ENCODE assay signal across 8 mouse cellular contexts in genomic region chr16:36821474-36821873, GRCm38 (mm10). TPM values are rescaled to one million over a fixed set of nuclear protein-coding genes. Genes with fewer than 3 reads are reported as not detected.
A peak's percentile ranks its signal among the peaks of the same experiment; 100 is the strongest.
DNase-seq lines count a peak whose midpoint lies in the region; ATAC-seq and TF ChIP-seq lines count a peak whose summit lies in the region.

No protein-coding gene starts in this region.

- no peaks in the 10 kb centered on the region for H3K36me3 ChIP-seq in kidney, postnatal 0 days (ENCODE audit: insufficient read depth, low read length)
- no peaks in the 10 kb centered on the region for H3K36me3 ChIP-seq in limb, embryonic 14.5 days (ENCODE audit: control insufficient read depth, insufficient read depth, low read length)
- H3K36me3 ChIP-seq in stomach, embryonic 16.5 days (ENCODE audit: control insufficient read depth, insufficient read depth, low read length), result no peaks in the 10 kb centered on the region
- no peaks in the 10 kb centered on the region for H3K36me3 ChIP-seq in forebrain, postnatal 0 days (ENCODE audit: insufficient read depth)

- no peak overlapping the region for H3K4me2 ChIP-seq in kidney, postnatal 0 days (ENCODE audit: low read length)
- no peak overlapping the region for H3K4me2 ChIP-seq in limb, embryonic 14.5 days (replicated peaks; ENCODE audit: low read depth, low read length, severe bottlenecking)
- no peak overlapping the region for H3K4me2 ChIP-seq in stomach, embryonic 16.5 days (ENCODE audit: low read depth, low read length)
- no peak overlapping the region for H3K4me2 ChIP-seq in forebrain, postnatal 0 days (ENCODE audit: low read depth)

- TF ChIP-seq CTCF in kidney, postnatal 0 days (IDR thresholded peaks at IDR 0.05; ENCODE audit: low read depth), result no peak
- TF ChIP-seq CTCF in forebrain, postnatal 0 days (IDR thresholded peaks at IDR 0.05; ENCODE audit: low read depth), result no peak

- TF ChIP-seq POLR2A in limb, embryonic 14.5 days (IDR thresholded peaks at IDR 0.05; ENCODE audit: borderline replicate concordance, extremely low read depth, insufficient read depth, insufficient read length), result no peak

- H3K4me3 ChIP-seq in kidney, postnatal 0 days (replicated peaks; ENCODE audit: low read depth, low read length), result no peak overlapping the region
- H3K4me3 ChIP-seq in limb, embryonic 14.5 days (replicated peaks; ENCODE audit: low read length), result no peak overlapping the region
- H3K4me3 ChIP-seq in stomach, embryonic 16.5 days (replicated peaks; ENCODE audit: low read length), result no peak overlapping the region
- no peak overlapping the region for H3K4me3 ChIP-seq in forebrain, postnatal 0 days (ENCODE audit: low read depth, low read length)

- 2% methylated on average over 3 of the region's 3 CpGs for WGBS in kidney, postnatal 0 days
- WGBS in limb, embryonic 14.5 days, result 7% methylated on average over 3 of the region's 3 CpGs
- WGBS in stomach, embryonic 16.5 days, result 3% methylated on average over 3 of the region's 3 CpGs
- WGBS in forebrain, postnatal 0 days, result 8% methylated on average over 3 of the region's 3 CpGs

- no peaks in the 10 kb centered on the region for H3K4me1 ChIP-seq in kidney, postnatal 0 days (replicated peaks; ENCODE audit: insufficient read depth, low read length)
- no peaks in the 10 kb centered on the region for H3K4me1 ChIP-seq in limb, embryonic 14.5 days (ENCODE audit: control insufficient read depth, insufficient read depth, low read length)
- H3K4me1 ChIP-seq in stomach, embryonic 16.5 days (ENCODE audit: control insufficient read depth, insufficient read depth, low read length), result peaks cover 6% of the 10 kb centered on the region; the same call in 1 of the 2 replicates
- H3K4me1 ChIP-seq in forebrain, postnatal 0 days (ENCODE audit: insufficient read depth), result no peaks in the 10 kb centered on the region

- H3K27me3 ChIP-seq in kidney, postnatal 0 days (ENCODE audit: insufficient read depth, low read length), result no peaks in the 10 kb centered on the region
- no peaks in the 10 kb centered on the region for H3K27me3 ChIP-seq in limb, embryonic 14.5 days (ENCODE audit: control insufficient read depth, insufficient read depth, low read length)
- H3K27me3 ChIP-seq in stomach, embryonic 16.5 days (ENCODE audit: control insufficient read depth, insufficient read depth, low read length), result no peaks in the 10 kb centered on the region
- H3K27me3 ChIP-seq in forebrain, postnatal 0 days (ENCODE audit: insufficient read depth, low read length), result no peaks in the 10 kb centered on the region

- H3K9ac ChIP-seq in kidney, postnatal 0 days (ENCODE audit: low read depth, low read length), result no peak overlapping the region
- no peak overlapping the region for H3K9ac ChIP-seq in limb, embryonic 14.5 days (ENCODE audit: low read depth, low read length, severe bottlenecking)
- no peak overlapping the region for H3K9ac ChIP-seq in stomach, embryonic 16.5 days (ENCODE audit: low read length)
- no peak overlapping the region for H3K9ac ChIP-seq in forebrain, postnatal 0 days

- no peak overlapping the region for H3K27ac ChIP-seq in kidney, postnatal 0 days
- no peak overlapping the region for H3K27ac ChIP-seq in limb, embryonic 14.5 days (replicated peaks; ENCODE audit: low read depth, low read length)
- H3K27ac ChIP-seq in stomach, embryonic 16.5 days (ENCODE audit: low read length), result no peak overlapping the region
- no peak overlapping the region for H3K27ac ChIP-seq in forebrain, postnatal 0 days (ENCODE audit: low read depth, low read length)

- no peaks in the 10 kb centered on the region for H3K9me3 ChIP-seq in kidney, postnatal 0 days (replicated peaks; ENCODE audit: low read length)
- no peaks in the 10 kb centered on the region for H3K9me3 ChIP-seq in limb, embryonic 14.5 days (ENCODE audit: control insufficient read depth, low read length)
- no peaks in the 10 kb centered on the region for H3K9me3 ChIP-seq in stomach, embryonic 16.5 days (replicated peaks; ENCODE audit: control insufficient read depth, low read length)
- no peaks in the 10 kb centered on the region for H3K9me3 ChIP-seq in forebrain, postnatal 0 days (ENCODE audit: low read length)

- peak; percentile 58 for DNase-seq in kidney, postnatal 0 days (ENCODE audit: low spot score)
- no peak for DNase-seq in kidney, postnatal 25 days
- peak; percentile 94 for DNase-seq in ZHBTc4 (ENCODE audit: low read depth, low spot score)
- peak; percentile 5 for DNase-seq in limb, embryonic 14.5 days (ENCODE audit: low spot score)
- DNase-seq in forebrain, postnatal 0 days, result no peak
- no peak for DNase-seq in right cerebral cortex, postnatal 36 days (ENCODE audit: low spot score in 2 of 2)
- no peak for DNase-seq in frontal cortex, postnatal 14 days (ENCODE audit: low spot score in 2 of 2)

- peak; percentile 77 for ATAC-seq in kidney, postnatal 0 days (replicated peaks; ENCODE audit: low FRiP score, low read depth)
- ATAC-seq in limb, embryonic 14.5 days (ENCODE audit: low FRiP score, low read depth), result 0 out of 2 replicates have a peak, but pooled peaks have one; percentile 34
- ATAC-seq in stomach, embryonic 16.5 days (ENCODE audit: insufficient read depth, low FRiP score), result peak; percentile 53; the same call in 1 of the 2 replicates
- ATAC-seq in forebrain, postnatal 0 days, result no peak

RNA-seq across cellular contexts. Expression of gene Iqcb1, which starts 6.7 kb away (rescaled TPM):
- 21.8 and 24.2 TPM in 2 replicates for polyA plus RNA-seq in kidney, postnatal 0 days (2015; fragmentation: Nextera tagmentation; extraction: Ambion mirVana)
- polyA plus RNA-seq in limb, embryonic 14.5 days (2012; rRNA removed), result 17.5 and 26.7 TPM in 2 replicates
- polyA plus RNA-seq in limb, embryonic 14.5 days (2014; fragmentation: Nextera tagmentation; extraction: Ambion mirVana), result 39.9 and 43.8 TPM in 2 replicates
- 24.6 and 24.8 TPM in 2 replicates for polyA plus RNA-seq in stomach, embryonic 16.5 days (2015; fragmentation: Nextera tagmentation; extraction: Ambion mirVana)
- 25.1 and 26.0 TPM in 2 replicates for total RNA-seq in forebrain, postnatal 0 days (2014; rRNA removed)
- 40.7 and 66.0 TPM in 2 replicates for polyA plus RNA-seq in forebrain, postnatal 0 days (2015; fragmentation: Nextera tagmentation; extraction: Ambion mirVana)

RNA-seq across cellular contexts. Expression of gene Slc15a2, which starts 36.7 kb away (rescaled TPM):
- 44.5 and 56.0 TPM in 2 replicates for polyA plus RNA-seq in kidney, postnatal 0 days (2015; fragmentation: Nextera tagmentation; extraction: Ambion mirVana)
- polyA plus RNA-seq in limb, embryonic 14.5 days (2012; rRNA removed), result 4.2 and 15.3 TPM in 2 replicates
- 2.9 and 6.9 TPM in 2 replicates for polyA plus RNA-seq in limb, embryonic 14.5 days (2014; fragmentation: Nextera tagmentation; extraction: Ambion mirVana)
- polyA plus RNA-seq in stomach, embryonic 16.5 days (2015; fragmentation: Nextera tagmentation; extraction: Ambion mirVana), result 4.0 and 4.7 TPM in 2 replicates
- 18.2 and 23.5 TPM in 2 replicates for total RNA-seq in forebrain, postnatal 0 days (2014; rRNA removed)
- polyA plus RNA-seq in forebrain, postnatal 0 days (2015; fragmentation: Nextera tagmentation; extraction: Ambion mirVana), result 21.1 and 23.9 TPM in 2 replicates

RNA-seq across cellular contexts. Expression of gene Eaf2, which starts 53.3 kb away (rescaled TPM):
- polyA plus RNA-seq in kidney, postnatal 0 days (2015; fragmentation: Nextera tagmentation; extraction: Ambion mirVana), result 22.7 and 24.6 TPM in 2 replicates
- 1.4 and 2.4 TPM in 2 replicates for polyA plus RNA-seq in limb, embryonic 14.5 days (2012; rRNA removed)
- polyA plus RNA-seq in limb, embryonic 14.5 days (2014; fragmentation: Nextera tagmentation; extraction: Ambion mirVana), result 4.8 and 6.8 TPM in 2 replicates
- 4.7 and 6.2 TPM in 2 replicates for polyA plus RNA-seq in stomach, embryonic 16.5 days (2015; fragmentation: Nextera tagmentation; extraction: Ambion mirVana)
- 0.23 and 0.76 TPM in 2 replicates for total RNA-seq in forebrain, postnatal 0 days (2014; rRNA removed)
- polyA plus RNA-seq in forebrain, postnatal 0 days (2015; fragmentation: Nextera tagmentation; extraction: Ambion mirVana), result 0.67 and 0.79 TPM in 2 replicates

RNA-seq across cellular contexts. Expression of gene Golgb1, which starts 53.5 kb away (rescaled TPM):
- 101 and 115 TPM in 2 replicates for polyA plus RNA-seq in kidney, postnatal 0 days (2015; fragmentation: Nextera tagmentation; extraction: Ambion mirVana)
- polyA plus RNA-seq in limb, embryonic 14.5 days (2012; rRNA removed), result 52.4 and 82.1 TPM in 2 replicates
- polyA plus RNA-seq in limb, embryonic 14.5 days (2014; fragmentation: Nextera tagmentation; extraction: Ambion mirVana), result 123 TPM in 2 replicates
- polyA plus RNA-seq in stomach, embryonic 16.5 days (2015; fragmentation: Nextera tagmentation; extraction: Ambion mirVana), result 97.0 and 106 TPM in 2 replicates
- total RNA-seq in forebrain, postnatal 0 days (2014; rRNA removed), result 22.4 and 30.2 TPM in 2 replicates
- 63.2 and 87.1 TPM in 2 replicates for polyA plus RNA-seq in forebrain, postnatal 0 days (2015; fragmentation: Nextera tagmentation; extraction: Ambion mirVana)

Comparison
In these comparisons a context has a peak if more than half of its experiments do, and no peak if none do; other contexts are left out.
1. DNase-seq: peak in kidney, postnatal 0 days (single experiment), ZHBTc4 (single experiment) and limb, embryonic 14.5 days (single experiment); none in kidney, postnatal 25 days (0 of 2), forebrain, postnatal 0 days (single experiment), right cerebral cortex, postnatal 36 days (0 of 2) and frontal cortex, postnatal 14 days (0 of 2).